Mouse (Mus musculus): Measurements from ENCODE around the gene Ncor1.

DNA sequence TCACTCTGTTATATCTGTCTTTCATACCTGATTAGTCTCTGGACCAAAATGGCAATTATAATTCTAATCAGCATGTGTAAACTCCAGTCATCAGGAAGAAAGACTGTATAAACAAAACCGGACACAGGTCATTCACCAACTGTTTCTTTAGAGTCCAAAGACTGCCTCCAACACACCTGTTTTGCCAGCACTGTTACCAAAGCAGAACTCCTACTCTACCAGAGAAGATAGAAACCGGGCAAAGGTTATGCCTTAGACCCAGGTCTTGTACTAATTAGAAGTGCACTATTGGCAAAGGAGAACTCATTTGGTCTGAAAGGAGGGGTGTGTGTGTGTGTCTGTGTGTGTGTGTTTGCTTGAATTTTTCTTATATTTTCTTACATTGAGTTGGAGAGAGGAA is 42.2 kb upstream of the Ncor1 start:
- TF ChIP-seq CTCF (IDR thresholded peaks at IDR 0.05; ENCODE audit: low read depth, low read length) (no peak), POLR2A (IDR thresholded peaks at IDR 0.05; ENCODE audit: borderline replicate concordance, low read depth, low read length) (no peak)
